In genomic region chr6:86126953-86127581, GRCm38 (mm10) we compare ENCODE assay signal across 9 mouse cellular contexts.
DNase-seq lines count a peak whose midpoint lies in the region; ATAC-seq and TF ChIP-seq lines count a peak whose summit lies in the region.
"Had no signal": no experiment of that assay in that cellular context is flagged by ENCODE, and none has a peak within 500 bp of the region (broad histone marks: within the 10 kb centered on the region; RNA-seq: fewer than 3 reads in every experiment).

No protein-coding gene starts in this region.

- H3K27ac ChIP-seq in embryonic fibroblast, embryonic 13.5 days (ENCODE audit: insufficient read depth, low read length): no peak overlapping the region
- no peak overlapping the region for H3K27ac ChIP-seq in kidney, embryonic 15.5 days

- peak; percentile 51 to 59 for DNase-seq in left cerebral cortex, adult 18-20 months (ENCODE audit: low spot score in 2 of 2)
- DNase-seq in left cerebral cortex, adult 8-10 months (ENCODE audit: low spot score in 2 of 2): no peak
- DNase-seq in adrenal gland, adult (ENCODE audit: inconsistent age in 2 of 2, low spot score in 1 of 2): peak; percentile 30 to 78
- DNase-seq in lung, postnatal 10 days: peak; percentile 71
- DNase-seq in retina, embryonic 14.5 days (ENCODE audit: low spot score): peak; percentile 75

- H3K4me2 ChIP-seq in kidney, embryonic 15.5 days: no peak overlapping the region

- ATAC-seq in kidney, embryonic 15.5 days (replicated peaks; ENCODE audit: low FRiP score): 0 out of 2 replicates have a peak, but pooled peaks have one; percentile 33
- no peak for ATAC-seq in megakaryocyte, adult 5-6 weeks (ENCODE audit: poor library complexity, severe bottlenecking)

- TF ChIP-seq CTCF in embryonic fibroblast, embryonic 13.5 days (IDR thresholded peaks at IDR 0.05; ENCODE audit: borderline replicate concordance, insufficient read depth, low read length): peak; percentile 57; the same call in 1 of the 2 replicates

- no peak for TF ChIP-seq POLR2A in embryonic fibroblast, embryonic 13.5 days (IDR thresholded peaks at IDR 0.05; ENCODE audit: low read depth, low read length)

- no peaks in the 10 kb centered on the region for H3K4me1 ChIP-seq in embryonic fibroblast, embryonic 13.5 days (ENCODE audit: control insufficient read depth, insufficient read depth, low read length)
- no peaks in the 10 kb centered on the region for H3K4me1 ChIP-seq in kidney, embryonic 15.5 days

- H3K9me3 ChIP-seq in kidney, embryonic 15.5 days (replicated peaks): no peaks in the 10 kb centered on the region
- H3K9me3 ChIP-seq: megakaryocyte, embryonic 14.5 days had no signal

- H3K4me3 ChIP-seq in embryonic fibroblast, embryonic 13.5 days (ENCODE audit: insufficient read depth, low read length): no peak overlapping the region
- H3K4me3 ChIP-seq in kidney, embryonic 15.5 days (replicated peaks): no peak overlapping the region
- H3K4me3 ChIP-seq: megakaryocyte, embryonic 14.5 days had no signal

- 62% methylated on average over 2 of the region's 2 CpGs for WGBS in kidney, embryonic 15.5 days

- H3K27me3 ChIP-seq in kidney, embryonic 15.5 days: no peaks in the 10 kb centered on the region

- H3K36me3 ChIP-seq in kidney, embryonic 15.5 days: no peaks in the 10 kb centered on the region

- no peak overlapping the region for H3K9ac ChIP-seq in kidney, embryonic 15.5 days

Comparison
In these comparisons a context has a peak if more than half of its experiments do, and no peak if none do; other contexts are left out.
1. DNase-seq: peak in left cerebral cortex, adult 18-20 months (2 of 2), adrenal gland, adult (2 of 2), lung, postnatal 10 days (single experiment) and retina, embryonic 14.5 days (single experiment); none in left cerebral cortex, adult 8-10 months (0 of 2).